Mouse (Mus musculus) cerebellum, adult 11 months (tissue): ENCODE data around the gene Spon1.

Experiments used
- DNase-seq: peaks from one replicate; pipeline ENCODE4 v3.0.0; 2022

Spon1 gene

DNA sequence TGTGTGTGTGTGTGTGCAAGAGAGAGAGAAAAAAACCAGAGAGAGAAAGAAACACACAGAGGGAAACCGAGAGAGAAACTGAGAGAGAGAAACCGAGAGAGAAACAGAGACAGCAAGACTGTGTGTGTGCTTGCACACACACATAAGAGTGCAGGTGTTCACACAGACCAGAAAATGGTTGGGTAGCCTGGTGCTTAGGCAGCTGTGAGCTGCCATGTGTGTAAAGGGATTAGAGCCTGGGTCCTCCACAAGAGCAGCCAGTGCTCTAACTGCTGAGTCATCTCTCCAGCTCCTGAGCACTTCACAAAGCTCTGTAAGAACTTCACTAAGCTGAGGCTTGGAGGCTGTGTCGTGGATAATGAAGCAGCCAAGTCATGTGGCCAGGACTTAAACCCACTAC lies 80.8 kb downstream of the Spon1 start:
- DNase-seq: no peak

DNA sequence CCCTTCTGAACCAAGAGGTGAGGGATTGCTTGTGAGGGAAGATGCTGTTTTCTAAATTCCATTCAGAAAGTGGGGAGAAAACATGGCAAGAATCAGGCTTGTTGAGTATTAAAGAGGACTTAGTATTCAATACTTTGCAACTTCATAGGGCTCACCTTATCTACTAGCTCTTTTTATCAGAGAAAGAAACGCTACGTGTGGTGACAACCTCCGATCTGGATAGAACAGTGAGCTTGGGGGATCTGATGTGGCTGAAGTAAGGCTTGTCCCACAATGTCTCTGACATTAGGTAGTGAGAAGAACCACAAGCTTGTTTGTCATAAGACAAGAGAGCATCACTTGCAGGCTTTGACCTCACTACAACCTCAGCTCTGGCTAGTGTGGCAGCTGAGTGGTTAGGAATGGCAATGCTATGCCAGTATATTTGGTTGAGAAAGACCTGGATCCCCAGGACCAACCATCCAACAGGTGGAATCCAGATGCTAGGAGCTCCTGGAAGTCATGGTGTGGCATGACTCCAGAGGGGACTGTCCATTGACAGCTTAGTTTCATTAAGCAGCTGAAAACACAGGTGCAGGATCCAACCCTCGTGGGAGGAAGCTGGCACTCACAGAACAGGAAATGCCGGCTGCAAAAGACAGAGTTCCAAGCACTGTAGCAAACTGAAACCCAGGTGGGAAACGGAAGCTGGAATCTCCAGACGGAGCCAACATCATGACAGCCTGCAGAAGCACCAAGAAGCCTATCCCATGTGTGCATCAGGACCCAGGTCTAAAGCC lies 81.4 kb downstream of the Spon1 start:
- DNase-seq: no peak

- DNase-seq: no peak
Observed at GRCm38 (mm10) chr7:113850389-113850788, 84.6 kb downstream of the Spon1 start.

DNA sequence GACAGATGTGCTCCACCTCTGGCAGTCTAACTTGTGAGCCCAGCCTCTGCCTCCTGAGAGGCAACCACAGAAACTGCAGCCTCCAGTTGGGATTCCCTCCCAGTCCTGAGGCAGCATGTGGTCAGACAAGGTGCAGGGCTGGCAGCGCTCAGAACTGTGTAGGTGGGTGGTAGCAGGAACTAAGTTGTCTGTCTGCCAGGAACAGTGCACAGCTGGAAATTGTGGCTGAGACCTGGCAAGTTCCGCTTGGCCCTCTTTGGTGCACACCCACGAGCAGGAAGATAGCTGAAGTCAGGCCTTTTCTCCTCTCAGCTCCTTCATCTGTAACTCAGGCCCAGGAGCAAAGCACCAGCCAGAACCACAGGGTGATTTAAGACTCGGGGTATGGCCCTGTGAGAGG lies 89.6 kb downstream of the Spon1 start:
- DNase-seq: no peak

DNA sequence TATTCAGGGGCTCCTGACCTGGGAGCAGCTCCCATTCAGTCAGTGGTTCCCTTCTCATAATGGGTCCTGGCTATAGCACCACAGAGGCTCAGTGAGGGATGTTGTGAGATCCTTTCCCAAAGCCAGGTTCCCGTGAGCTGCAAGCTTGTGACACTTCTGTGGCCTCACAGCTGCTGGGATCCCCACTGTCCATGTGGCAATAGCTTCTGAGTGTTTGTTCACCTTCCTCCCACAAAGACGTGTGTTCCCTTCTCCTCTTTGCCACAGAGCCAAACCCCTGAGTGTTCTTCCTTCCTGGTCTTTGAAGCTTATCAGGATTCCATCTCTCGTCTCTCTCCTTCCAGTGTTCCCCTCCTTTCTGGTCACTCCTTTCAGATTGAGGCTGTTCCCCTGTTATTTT lies 90.3 kb downstream of the Spon1 start:
- DNase-seq: no peak

- DNase-seq: no peak
Observed at GRCm38 (mm10) chr7:113859480-113859881, 93.7 kb downstream of the Spon1 start.

DNA sequence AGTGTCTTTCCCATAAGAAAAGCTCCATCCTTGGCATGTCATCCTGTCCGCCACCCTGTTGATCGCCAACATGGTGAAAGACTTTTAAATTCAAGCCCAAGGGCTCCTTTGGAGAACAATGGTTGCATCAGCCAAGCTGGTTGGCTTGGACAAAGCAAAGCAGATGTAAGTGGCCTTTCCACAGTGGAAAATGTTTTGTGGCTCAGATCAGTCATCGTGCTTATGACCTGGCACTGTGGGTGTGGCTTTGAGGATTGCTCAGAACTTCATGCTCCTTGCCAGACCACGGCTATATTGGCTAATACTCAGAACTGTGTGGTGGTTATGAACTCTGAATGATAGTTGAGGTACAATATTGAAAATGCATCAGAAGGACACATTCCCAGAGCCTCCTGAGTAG lies 96.2 kb downstream of the Spon1 start:
- no peak for DNase-seq

GRCm38 (mm10) chr7:113872846-113873245 lies 107.0 kb downstream of the Spon1 start:
- no peak for DNase-seq

DNA sequence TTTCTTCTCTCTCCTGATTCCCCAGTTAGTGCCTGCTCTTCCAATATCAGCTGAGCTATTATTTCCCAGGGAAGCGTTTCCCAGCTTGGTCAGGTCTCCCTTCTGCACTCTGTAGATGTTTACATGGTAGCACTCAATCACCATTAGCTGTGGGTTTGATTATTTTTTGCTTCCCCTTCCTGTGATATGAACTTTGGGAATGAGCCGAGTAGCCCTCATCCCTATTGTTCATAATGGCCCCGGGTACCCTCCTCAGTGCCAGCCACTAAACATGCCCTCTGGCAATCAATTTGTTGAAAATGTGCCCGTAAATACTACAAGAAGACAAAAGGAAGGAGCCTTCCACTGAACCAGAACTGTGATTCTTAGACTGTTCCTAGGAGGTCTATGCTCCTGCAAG lies 111.7 kb downstream of the Spon1 start:
- no peak for DNase-seq

DNA sequence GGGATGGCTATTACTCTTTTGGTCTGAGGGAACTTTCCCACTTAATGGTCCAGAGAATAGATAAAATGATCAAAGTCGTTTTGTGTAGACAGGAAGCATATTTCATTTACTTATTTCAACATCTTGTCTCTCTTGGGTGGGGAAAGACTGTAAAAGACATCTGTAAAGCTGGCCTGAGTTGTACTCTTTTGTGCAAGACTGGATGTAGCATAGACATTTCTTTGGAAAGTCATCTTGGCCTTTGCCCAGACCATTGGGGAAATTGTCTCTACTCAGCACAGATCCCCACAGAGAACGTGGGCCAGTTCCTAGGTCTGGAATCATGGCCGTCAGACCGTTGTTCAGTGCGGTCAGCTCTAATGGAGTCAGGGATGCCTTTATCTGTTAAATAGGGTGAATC lies 112.1 kb downstream of the Spon1 start:
- DNase-seq: no peak

DNA sequence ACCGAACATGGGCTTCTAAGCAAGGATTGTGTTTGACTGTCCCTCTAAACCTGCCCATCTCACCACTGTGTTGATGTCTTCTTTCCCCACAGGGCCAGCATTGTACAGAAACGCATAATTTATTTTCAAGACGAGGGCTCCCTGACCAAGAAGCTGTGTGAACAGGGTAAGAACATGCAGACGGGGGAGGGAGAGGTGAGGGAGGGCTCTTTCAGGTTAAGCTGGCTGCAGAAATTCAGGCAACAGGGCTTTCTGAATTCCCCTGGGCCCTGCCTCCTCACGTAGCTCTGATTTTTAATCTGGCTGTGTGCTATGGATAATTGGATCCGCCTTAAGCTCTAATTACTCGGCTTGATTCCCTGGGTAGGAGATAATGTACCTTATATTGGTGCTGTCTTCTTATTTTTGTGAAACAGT lies 113.3 kb downstream of the Spon1 start:
- DNase-seq: no peak

DNA sequence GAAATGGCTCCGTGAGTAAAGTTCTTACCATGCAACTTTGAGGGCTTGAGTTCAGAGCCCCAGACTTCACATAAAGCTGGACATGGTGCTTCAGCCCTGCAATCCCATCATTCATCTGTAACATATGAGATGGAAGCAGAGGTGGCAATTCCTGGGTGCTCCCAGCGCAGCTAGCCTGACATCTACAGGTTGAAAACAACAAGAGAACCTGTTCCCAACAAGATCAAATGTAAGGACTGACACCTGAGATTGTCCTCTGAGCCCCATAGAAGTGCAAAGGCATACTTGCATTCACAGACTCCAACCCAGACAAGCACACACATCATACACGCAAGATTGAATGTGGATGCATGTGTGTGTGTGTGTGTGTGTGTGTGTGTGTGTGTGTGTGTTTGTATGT lies 114.2 kb downstream of the Spon1 start:
- DNase-seq: no peak

- DNase-seq: no peak
Observed at GRCm38 (mm10) chr7:113890782-113891181, 125.0 kb downstream of the Spon1 start.

DNA sequence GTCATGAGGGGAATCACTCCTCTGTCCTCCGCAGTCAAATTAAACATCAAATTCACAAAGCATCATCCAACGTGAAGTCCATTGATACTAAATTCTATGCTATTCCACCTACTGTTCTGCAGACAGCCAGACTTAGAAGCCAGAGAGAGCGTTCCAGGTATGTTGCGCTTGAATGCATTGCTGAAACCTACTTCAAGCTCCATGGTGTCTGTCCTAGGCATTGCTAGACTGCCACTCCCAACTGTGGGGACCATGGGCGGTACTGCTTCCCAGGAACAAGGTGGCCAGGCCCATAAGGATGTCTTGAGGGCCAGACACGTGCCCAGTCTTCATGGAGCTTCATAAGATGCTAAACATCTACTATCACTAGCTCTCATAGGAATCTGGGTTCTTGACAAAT lies 125.7 kb downstream of the Spon1 start:
- DNase-seq: no peak

GRCm38 (mm10) chr7:113893944-113894662 lies 128.3 kb downstream of the Spon1 start:
- DNase-seq: no peak

DNA sequence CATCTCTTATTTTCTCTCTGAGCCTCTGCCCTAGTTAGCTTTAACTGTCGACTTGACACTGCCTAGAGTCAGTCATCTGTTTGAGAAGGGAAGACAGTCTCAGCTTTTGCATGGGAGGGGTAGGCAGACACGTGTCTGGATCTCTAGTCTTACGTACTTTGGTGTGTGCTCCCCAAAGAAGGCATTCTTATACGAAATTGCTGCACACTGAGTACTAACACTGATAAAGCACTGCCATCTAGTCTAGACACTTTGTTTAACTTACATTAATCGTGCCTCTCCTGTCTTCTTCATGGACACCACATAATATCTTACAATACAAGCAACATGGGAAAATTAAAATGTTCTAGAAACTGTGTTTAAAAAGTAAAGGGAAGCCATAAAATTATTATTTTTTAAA lies 129.5 kb downstream of the Spon1 start:
- no peak for DNase-seq

DNA sequence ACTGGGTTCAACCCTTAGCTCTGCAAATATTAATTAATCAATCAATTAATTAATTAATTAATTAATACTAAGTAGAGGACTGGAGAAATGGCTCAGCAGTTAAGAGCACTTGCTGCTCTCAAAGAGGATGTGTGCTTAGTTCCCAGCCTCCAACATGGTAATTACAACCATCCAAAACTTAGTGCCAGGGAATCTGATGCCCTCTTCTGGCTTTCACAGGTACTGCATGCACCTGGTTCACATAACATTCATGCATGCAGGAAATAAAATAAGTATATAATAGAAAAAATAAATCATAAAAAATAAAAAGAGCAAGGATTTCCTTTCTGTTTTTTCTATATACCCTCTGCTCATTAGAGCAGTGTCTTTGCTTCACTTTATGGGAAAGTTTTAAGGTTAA lies 132.6 kb downstream of the Spon1 start:
- no peak for DNase-seq

DNA sequence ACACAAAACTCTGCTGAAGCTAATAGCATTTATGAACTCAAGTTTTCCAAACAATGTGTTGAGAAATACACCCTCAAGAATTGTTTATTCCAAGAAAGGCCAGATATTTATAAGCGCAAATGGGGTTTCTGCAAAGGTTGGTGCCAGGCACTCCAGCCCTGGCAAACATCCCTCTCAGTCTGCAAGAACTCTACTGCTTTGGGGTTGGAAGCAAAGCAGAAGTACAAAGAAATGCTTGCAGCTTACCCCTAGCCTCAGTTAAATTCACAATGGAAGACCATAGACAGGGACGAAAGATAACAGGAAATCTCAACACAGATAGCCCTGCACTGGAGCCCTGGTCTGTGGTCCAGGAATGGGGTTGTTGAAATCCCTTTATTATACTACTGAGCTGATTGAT lies 135.7 kb downstream of the Spon1 start:
- no peak for DNase-seq

DNA sequence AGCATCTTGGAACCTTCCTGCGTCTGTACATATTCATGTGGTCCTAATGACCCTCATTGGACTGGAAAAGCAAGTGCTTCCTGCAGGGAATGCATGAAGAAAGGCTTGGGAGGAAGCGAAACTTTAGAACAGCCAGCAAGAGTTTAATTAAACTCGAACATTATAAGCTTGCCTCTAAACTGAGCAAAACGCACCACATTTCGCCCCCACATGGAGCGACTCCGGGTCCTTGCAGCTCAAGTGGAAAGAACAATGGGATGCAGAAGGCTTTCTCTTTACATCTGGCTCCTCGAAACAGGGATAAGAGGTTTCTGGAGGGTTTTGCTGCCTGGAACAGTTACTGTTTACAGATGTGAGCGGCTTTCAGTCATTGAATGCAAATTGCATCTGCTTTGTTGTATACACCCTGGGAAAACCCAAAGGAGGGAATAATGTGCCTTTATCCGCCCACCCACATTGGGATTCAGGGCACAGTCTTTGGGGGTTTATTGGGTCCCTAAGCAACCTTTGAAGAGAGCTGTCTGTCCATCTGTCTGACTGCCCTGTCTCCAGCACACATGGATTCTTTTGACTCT lies 136.2 kb downstream of the Spon1 start:
- DNase-seq: no peak

- no peak for DNase-seq
Observed at GRCm38 (mm10) chr7:113903127-113903827, 137.5 kb downstream of the Spon1 start.

DNA sequence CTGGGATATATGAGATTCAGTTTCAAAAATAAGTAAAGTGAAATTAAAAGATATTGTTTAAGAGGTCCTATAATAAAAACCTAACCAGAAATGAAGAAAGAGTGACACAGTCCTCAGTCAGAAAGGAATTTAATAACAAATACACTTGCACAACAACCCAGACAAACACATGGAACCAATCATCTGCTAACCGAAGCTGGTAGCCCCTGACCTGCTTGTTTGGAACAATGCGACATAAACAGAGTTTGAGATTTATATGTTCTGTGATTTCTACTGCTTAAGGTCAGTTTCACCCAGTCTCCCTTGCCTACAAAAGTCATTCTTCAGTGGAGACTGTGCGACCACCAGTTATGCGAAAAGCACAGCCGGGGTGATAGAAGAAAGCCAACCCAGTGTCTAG lies 138.1 kb downstream of the Spon1 start:
- DNase-seq: no peak

GRCm38 (mm10) chr7:113904348-113904895 lies 138.6 kb downstream of the Spon1 start:
- no peak for DNase-seq

GRCm38 (mm10) chr7:113909161-113909825 lies 143.5 kb downstream of the Spon1 start:
- no peak for DNase-seq
